8 mouse cellular contexts compared by ENCODE assay signal in genomic region chr8:118518030-118518741, GRCm38 (mm10).
DNase-seq lines count a peak whose midpoint lies in the region; ATAC-seq and TF ChIP-seq lines count a peak whose summit lies in the region.

No protein-coding gene starts in this region.

- WGBS in limb, embryonic 14.5 days = 46% methylated on average over 13 of the region's 13 CpGs
- 70% methylated on average over 13 of the region's 13 CpGs for WGBS in limb, embryonic 10.5 days

- no peak for TF ChIP-seq POLR2A in limb, embryonic 14.5 days (IDR thresholded peaks at IDR 0.05; ENCODE audit: borderline replicate concordance, extremely low read depth, insufficient read depth, insufficient read length)

- H3K9ac ChIP-seq in limb, embryonic 14.5 days (ENCODE audit: low read depth, low read length, severe bottlenecking) = no peak overlapping the region

- peaks cover 4% of the 10 kb centered on the region for H3K4me1 ChIP-seq in limb, embryonic 14.5 days (ENCODE audit: control insufficient read depth, insufficient read depth, low read length)
- H3K4me1 ChIP-seq in limb, embryonic 10.5 days = peaks cover 29% of the 10 kb centered on the region

- no peaks in the 10 kb centered on the region for H3K27me3 ChIP-seq in limb, embryonic 14.5 days (ENCODE audit: control insufficient read depth, insufficient read depth, low read length)
- H3K27me3 ChIP-seq in limb, embryonic 10.5 days (ENCODE audit: low read depth, poor library complexity, severe bottlenecking) = no peaks in the 10 kb centered on the region; the same call in 1 of the 2 replicates

- no peak overlapping the region for H3K4me3 ChIP-seq in limb, embryonic 14.5 days (replicated peaks; ENCODE audit: low read length)
- H3K4me3 ChIP-seq in limb, embryonic 10.5 days = no peak overlapping the region
- no peak overlapping the region for H3K4me3 ChIP-seq in left cerebral cortex, adult 2 months

- peak; percentile 57 for DNase-seq in limb, embryonic 14.5 days (ENCODE audit: low spot score)
- DNase-seq in limb, embryonic 10.5 days (ENCODE audit: low spot score) = no peak
- peak; percentile 88 to 92 for DNase-seq in cerebellum, postnatal 10 days
- peak; percentile 16 to 43 for DNase-seq in heart, adult 9 months (ENCODE audit: low spot score in 2 of 2)
- peak in 1 of 2 experiments; percentile 35 for DNase-seq in left cerebral cortex, adult 2 months (ENCODE audit: extremely low spot score in 1 of 2, low spot score in 2 of 2)
- no peak for DNase-seq in retina, embryonic 14.5 days (ENCODE audit: low spot score)
- DNase-seq in embryo, embryonic 10 days (ENCODE audit: low spot score) = no peak

- no peak overlapping the region for H3K27ac ChIP-seq in limb, embryonic 14.5 days (replicated peaks; ENCODE audit: low read depth, low read length)
- no peak overlapping the region for H3K27ac ChIP-seq in limb, embryonic 10.5 days
- no peak overlapping the region for H3K27ac ChIP-seq in left cerebral cortex, adult 2 months

- H3K4me2 ChIP-seq in limb, embryonic 14.5 days (replicated peaks; ENCODE audit: low read depth, low read length, severe bottlenecking) = no peak overlapping the region

- intact Hi-C loops in left cerebral cortex, adult 2 months (cut with DNase I) = loop anchor here (1.0 kb wide), 1 partner anchor 206 kb away; no protein-coding TSS in a partner anchor

- 0 out of 2 replicates have a peak, but pooled peaks have one; percentile 26 for ATAC-seq in limb, embryonic 14.5 days (ENCODE audit: low FRiP score, low read depth)
- no peak for ATAC-seq in monocyte, adult 5-6 weeks (replicated peaks; ENCODE audit: insufficient number of reproducible peaks, low FRiP score, low TSS enrichment, poor library complexity, severe bottlenecking)

- TF ChIP-seq CTCF in left cerebral cortex, adult 2 months (IDR thresholded peaks at IDR 0.05) = peak; percentile 1; the same call in 1 of the 2 replicates

- H3K9me3 ChIP-seq in limb, embryonic 14.5 days (ENCODE audit: control insufficient read depth, low read length) = no peaks in the 10 kb centered on the region
- H3K9me3 ChIP-seq in limb, embryonic 10.5 days (replicated peaks) = no peaks in the 10 kb centered on the region

- H3K36me3 ChIP-seq in limb, embryonic 14.5 days (ENCODE audit: control insufficient read depth, insufficient read depth, low read length) = no peaks in the 10 kb centered on the region
- no peaks in the 10 kb centered on the region for H3K36me3 ChIP-seq in limb, embryonic 10.5 days

Comparison
In these comparisons a context has a peak if more than half of its experiments do, and no peak if none do; other contexts are left out.
1. DNase-seq: peak in limb, embryonic 14.5 days (single experiment), cerebellum, postnatal 10 days (2 of 2) and heart, adult 9 months (2 of 2); none in limb, embryonic 10.5 days (single experiment), retina, embryonic 14.5 days (single experiment) and embryo, embryonic 10 days (single experiment).